Mouse (Mus musculus) hindbrain, embryonic 11.5 days (tissue): Measurements from ENCODE around the gene Cd81. TPM values are rescaled to one million over a fixed set of nuclear protein-coding genes. Genes with fewer than 3 reads are reported as not detected.

Source experiments
- ATAC-seq: fragments of 200-750 bp; cut with Nextera tagmentation; 2 replicates; pipeline ENCODE4 v1.8.0; 2017; ENCODE audit warnings: mild to moderate bottlenecking, moderate TSS enrichment, moderate library complexity; ENCODE audit not compliant: low FRiP score
- DNase-seq: peaks from one replicate; pipeline ENCODE4 v3.0.0-alpha.2; 2015; ENCODE audit warnings: low spot score
- H3K27ac ChIP-seq: fragments of 300-500 bp; sonication (generic); 2 replicates; pipeline ENCODE4 v1.5.1; 2014; ENCODE audit warnings: mild to moderate bottlenecking, low read depth, low read length
- H3K27me3 ChIP-seq: fragments of 300-500 bp; sonication (generic); 2 replicates; pipeline ENCODE4 v1.6.1; 2014; ENCODE audit warnings: mild to moderate bottlenecking, low read length, moderate library complexity, mixed read lengths; ENCODE audit not compliant: control insufficient read depth, insufficient read depth
- H3K36me3 ChIP-seq: fragments of 300-500 bp; sonication (generic); 2 replicates; pipeline ENCODE4 v1.6.1; 2014; ENCODE audit warnings: mild to moderate bottlenecking, low read length, moderate library complexity, mixed read lengths; ENCODE audit not compliant: control insufficient read depth, insufficient read depth
- H3K4me1 ChIP-seq: fragments of 300-500 bp; sonication (generic); replicated peaks from 2 replicates; pipeline ENCODE4 v1.6.1; 2014; ENCODE audit warnings: low read length, mixed read lengths; ENCODE audit not compliant: control insufficient read depth, insufficient read depth
- H3K4me2 ChIP-seq: fragments of 300-500 bp; sonication (generic); replicated peaks from 2 replicates; pipeline ENCODE4 v1.6.1; 2014; ENCODE audit warnings: mild to moderate bottlenecking, low read depth, low read length
- H3K4me3 ChIP-seq: fragments of 300-500 bp; sonication (generic); 2 replicates; pipeline ENCODE4 v1.5.1; 2014; ENCODE audit warnings: low read depth, low read length
- H3K9ac ChIP-seq: fragments of 300-500 bp; sonication (generic); 2 replicates; pipeline ENCODE4 v1.6.1; 2014; ENCODE audit warnings: low read depth, low read length
- H3K9me3 ChIP-seq: fragments of 300-500 bp; sonication (generic); 2 replicates; pipeline ENCODE4 v1.6.1; 2016; ENCODE audit warnings: low read length; ENCODE audit not compliant: control insufficient read depth
- WGBS: fragments of 180-500 bp; shearing (Covaris S2); extraction: QIAGEN DNeasy Blood & Tissue Kit; methylation state at CpG from one replicate; pipeline ENCODE4 v1.1.7; 2014; 5-methylcytosine and 5-hydroxymethylcytosine counted together
- polyA plus RNA-seq: library from polyadenylated mRNA; unstranded; fragments of >200 nt; fragmentation: Nextera tagmentation; extraction: Ambion mirVana; gene quantifications from 2 replicates; pipeline ENCODE4 v1.2.1, GENCODE M21; 2014

Cd81 gene
- polyA plus RNA-seq, 1 experiment from 2014 or later = 264 TPM

- H3K9ac ChIP-seq = no peak overlapping the region
- H3K27me3 ChIP-seq = no peaks in the 10 kb centered on the region
- WGBS = 83% methylated on average over 3 of the region's 3 CpGs
- ATAC-seq (no peak), DNase-seq (no peak)
- H3K36me3 ChIP-seq = no peaks in the 10 kb centered on the region
- no peak overlapping the region for H3K27ac ChIP-seq
- no peak overlapping the region for H3K4me3 ChIP-seq
- no peak overlapping the region for H3K4me2 ChIP-seq
- 0 out of 2 replicates have a peak, but pooled peaks cover 2% of the 10 kb centered on the region for H3K9me3 ChIP-seq
- H3K4me1 ChIP-seq = no peaks in the 10 kb centered on the region
Observed at GRCm38 (mm10) chr7:143041138-143041822, 11.3 kb upstream of the Cd81 start.

GRCm38 (mm10) chr7:143042089-143042488 lies 10.4 kb upstream of the Cd81 start:
- Histone ChIP-seq H3K27ac (no peak overlapping the region), H3K4me2 (no peak overlapping the region), H3K9me3 (0 out of 2 replicates have a peak, but pooled peaks cover 2% of the 10 kb centered on the region), H3K36me3 (no peaks in the 10 kb centered on the region), H3K4me3 (no peak overlapping the region), H3K27me3 (no peaks in the 10 kb centered on the region), H3K4me1 (no peaks in the 10 kb centered on the region), H3K9ac (no peak overlapping the region)
- 64% methylated on average over 3 of the region's 3 CpGs for WGBS
- no peak for DNase-seq
- ATAC-seq = no peak

DNA sequence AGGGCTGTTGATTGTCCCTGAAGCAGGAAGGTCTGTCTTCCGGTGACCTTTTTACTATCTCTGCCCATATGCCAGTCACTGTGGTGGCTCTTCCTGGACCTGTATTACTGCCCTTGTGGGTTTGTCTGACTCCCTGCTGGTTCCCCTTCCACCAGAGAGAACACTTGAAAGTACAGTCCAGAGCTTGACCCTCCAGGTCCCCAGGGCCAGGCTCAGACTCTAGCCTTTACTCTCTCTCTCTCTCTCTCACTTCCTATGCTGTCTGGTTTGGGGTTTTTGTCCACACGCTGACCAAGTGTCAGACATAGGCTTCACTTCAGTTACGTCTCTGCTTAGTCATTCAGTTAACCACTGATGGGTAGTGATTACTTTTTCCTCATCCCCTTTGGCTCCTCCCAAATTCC lies 9.6 kb upstream of the Cd81 start:
- H3K27me3 ChIP-seq = no peaks in the 10 kb centered on the region
- WGBS = 78% methylated on average over 3 of the region's 3 CpGs
- no peaks in the 10 kb centered on the region for H3K4me1 ChIP-seq
- H3K9ac ChIP-seq = no peak overlapping the region
- ATAC-seq = no peak
- DNase-seq = no peak
- no peak overlapping the region for H3K27ac ChIP-seq
- no peak overlapping the region for H3K4me3 ChIP-seq
- H3K9me3 ChIP-seq = 0 out of 2 replicates have a peak, but pooled peaks cover 2% of the 10 kb centered on the region
- no peak overlapping the region for H3K4me2 ChIP-seq
- H3K36me3 ChIP-seq = no peaks in the 10 kb centered on the region

GRCm38 (mm10) chr7:143044049-143044825 lies 8.3 kb upstream of the Cd81 start:
- H3K4me1 ChIP-seq = no peaks in the 10 kb centered on the region
- no peak for DNase-seq
- H3K4me3 ChIP-seq = no peak overlapping the region
- H3K27me3 ChIP-seq = no peaks in the 10 kb centered on the region
- no peak for ATAC-seq
- H3K4me2 ChIP-seq = no peak overlapping the region
- WGBS = 94% methylated on average over 2 of the region's 2 CpGs
- H3K36me3 ChIP-seq = no peaks in the 10 kb centered on the region
- H3K9me3 ChIP-seq = 0 out of 2 replicates have a peak, but pooled peaks cover 2% of the 10 kb centered on the region
- H3K27ac ChIP-seq = no peak overlapping the region
- no peak overlapping the region for H3K9ac ChIP-seq

DNA sequence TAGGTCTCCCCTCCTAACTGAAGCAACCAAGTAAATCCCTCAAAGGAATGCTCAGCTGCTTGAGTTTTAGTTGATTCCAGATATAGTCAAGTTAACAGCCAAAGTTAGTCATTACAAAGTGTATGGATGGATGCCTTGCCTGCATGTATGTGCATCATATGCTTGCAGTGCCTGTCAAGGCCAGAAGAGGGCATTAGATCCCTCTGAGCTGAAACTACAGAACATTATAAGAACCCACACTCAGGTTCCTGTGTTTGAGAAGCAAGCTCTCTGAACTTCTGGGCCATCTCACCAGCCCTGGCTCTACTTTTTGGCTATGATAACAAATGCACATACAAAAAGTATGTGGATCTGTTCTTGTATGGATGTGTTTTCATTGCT lies 7.7 kb upstream of the Cd81 start:
- no peak overlapping the region for H3K4me2 ChIP-seq
- H3K27me3 ChIP-seq = no peaks in the 10 kb centered on the region
- H3K9ac ChIP-seq = no peak overlapping the region
- H3K4me1 ChIP-seq = no peaks in the 10 kb centered on the region
- 0 out of 2 replicates have a peak, but pooled peaks cover 2% of the 10 kb centered on the region for H3K9me3 ChIP-seq
- DNase-seq (no peak), ATAC-seq (no peak)
- no peak overlapping the region for H3K4me3 ChIP-seq
- H3K27ac ChIP-seq = no peak overlapping the region
- H3K36me3 ChIP-seq = no peaks in the 10 kb centered on the region

DNA sequence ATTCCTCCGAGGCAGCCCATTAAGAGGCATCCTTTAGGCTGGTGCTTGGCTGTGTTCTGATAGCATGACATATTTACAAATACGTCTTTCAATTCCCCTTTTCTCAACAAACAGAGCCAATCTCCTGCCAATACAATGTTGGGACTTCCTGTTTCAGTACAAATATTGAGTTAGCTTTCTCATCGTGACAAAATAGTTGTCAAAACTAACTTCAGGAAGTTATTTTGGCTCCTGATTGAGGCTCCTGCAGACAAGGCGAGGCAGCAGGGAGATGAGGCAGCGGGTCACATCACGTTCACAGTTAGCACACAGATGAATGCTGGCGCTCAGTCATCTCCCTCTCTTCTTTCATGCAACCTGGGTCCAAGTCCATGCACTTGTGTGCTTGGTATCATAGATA lies 6.2 kb upstream of the Cd81 start:
- H3K9me3 ChIP-seq = 0 out of 2 replicates have a peak, but pooled peaks cover 2% of the 10 kb centered on the region
- H3K36me3 ChIP-seq = no peaks in the 10 kb centered on the region
- 89% methylated on average over 7 of the region's 7 CpGs for WGBS
- no peak overlapping the region for H3K9ac ChIP-seq
- no peak overlapping the region for H3K27ac ChIP-seq
- H3K27me3 ChIP-seq = no peaks in the 10 kb centered on the region
- H3K4me3 ChIP-seq = no peak overlapping the region
- no peak overlapping the region for H3K4me2 ChIP-seq
- ATAC-seq (no peak), DNase-seq (no peak)
- no peaks in the 10 kb centered on the region for H3K4me1 ChIP-seq

- 0 out of 2 replicates have a peak, but pooled peaks cover 2% of the 10 kb centered on the region for H3K9me3 ChIP-seq
- 84% methylated on average over 3 of the region's 3 CpGs for WGBS
- H3K36me3 ChIP-seq = no peaks in the 10 kb centered on the region
- no peaks in the 10 kb centered on the region for H3K27me3 ChIP-seq
- H3K9ac ChIP-seq = no peak overlapping the region
- peaks cover 4% of the 10 kb centered on the region for H3K4me1 ChIP-seq
- ATAC-seq (no peak), DNase-seq (no peak)
- H3K4me2 ChIP-seq = no peak overlapping the region
- H3K4me3 ChIP-seq = no peak overlapping the region
- H3K27ac ChIP-seq = no peak overlapping the region
Observed at GRCm38 (mm10) chr7:143049331-143049730, 3.2 kb upstream of the Cd81 start.

- no peak for ATAC-seq
- no peak overlapping the region for H3K27ac ChIP-seq
- 92% methylated on average over 3 of the region's 3 CpGs for WGBS
- peaks cover 6% of the 10 kb centered on the region for H3K4me1 ChIP-seq
- no peaks in the 10 kb centered on the region for H3K36me3 ChIP-seq
- no peaks in the 10 kb centered on the region for H3K27me3 ChIP-seq
- H3K9me3 ChIP-seq = no peaks in the 10 kb centered on the region
- no peak overlapping the region for H3K4me3 ChIP-seq
- no peak for DNase-seq
- no peak overlapping the region for H3K9ac ChIP-seq
- H3K4me2 ChIP-seq = no peak overlapping the region
Observed at GRCm38 (mm10) chr7:143049841-143050816, 2.4 kb upstream of the Cd81 start.
